Mouse (Mus musculus): Measurements from ENCODE around the gene Spock2. TPM values are rescaled to one million over a fixed set of nuclear protein-coding genes. Genes with fewer than 3 reads are reported as not detected.

Spock2 gene
- polyA plus RNA-seq (2014; fragmentation: Illumina TruSeq; extraction: RNeasy Lipid Tissue Mini Kit (QIAGEN cat#74804); ENCODE audit: insufficient read depth, low read depth, low replicate concordance): 71.4 TPM

DNA sequence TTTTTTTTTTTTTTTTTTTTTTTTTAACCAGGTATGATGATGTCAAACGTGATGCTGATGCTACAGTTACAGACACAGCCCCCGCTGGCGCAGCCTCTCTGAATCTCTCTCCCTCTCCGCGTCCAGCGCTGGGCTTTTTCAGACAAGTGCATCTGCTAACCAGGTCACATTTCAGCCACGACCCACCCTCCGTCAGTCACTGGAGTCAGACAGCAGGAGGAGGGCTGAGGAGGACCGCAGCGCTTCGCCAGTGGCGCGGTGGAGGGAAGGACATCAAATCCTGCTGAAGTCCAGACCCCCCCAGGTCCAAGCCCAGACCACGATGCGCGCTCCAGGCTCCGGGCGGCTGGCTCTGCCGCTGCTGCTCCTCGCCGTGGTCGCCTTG, at the start of gene Spock2:
Gene Spock2, plus strand, starts transcription at position 74 of the 385 bp plus-strand sequence.

Other genes with a start within 250 kb of the Spock2 start
- gene Dnajb12, start 226.7 kb upstream of the Spock2 start, polyA plus RNA-seq (2014; fragmentation: Illumina TruSeq; extraction: RNeasy Lipid Tissue Mini Kit (QIAGEN cat#74804); ENCODE audit: insufficient read depth, low read depth, low replicate concordance): 17.6 TPM
- gene Ddit4, start 154.4 kb upstream of the Spock2 start, polyA plus RNA-seq (2014; fragmentation: Illumina TruSeq; extraction: RNeasy Lipid Tissue Mini Kit (QIAGEN cat#74804); ENCODE audit: insufficient read depth, low read depth, low replicate concordance): 24.8 TPM
- gene Ascc1, start 103.4 kb upstream of the Spock2 start, polyA plus RNA-seq (2014; fragmentation: Illumina TruSeq; extraction: RNeasy Lipid Tissue Mini Kit (QIAGEN cat#74804); ENCODE audit: insufficient read depth, low read depth, low replicate concordance): 40.3 TPM
- 63.3 TPM for gene Anapc16, start 103.1 kb upstream of the Spock2 start, polyA plus RNA-seq (2014; fragmentation: Illumina TruSeq; extraction: RNeasy Lipid Tissue Mini Kit (QIAGEN cat#74804); ENCODE audit: insufficient read depth, low read depth, low replicate concordance)
- 4.2 TPM for gene Chst3, start 113.0 kb downstream of the Spock2 start, polyA plus RNA-seq (2014; fragmentation: Illumina TruSeq; extraction: RNeasy Lipid Tissue Mini Kit (QIAGEN cat#74804); ENCODE audit: insufficient read depth, low read depth, low replicate concordance)
- gene Psap, start 171.4 kb downstream of the Spock2 start, polyA plus RNA-seq (2014; fragmentation: Illumina TruSeq; extraction: RNeasy Lipid Tissue Mini Kit (QIAGEN cat#74804); ENCODE audit: insufficient read depth, low read depth, low replicate concordance): 592 TPM
- 34.5 TPM for gene Vsir, start 240.6 kb downstream of the Spock2 start, polyA plus RNA-seq (2014; fragmentation: Illumina TruSeq; extraction: RNeasy Lipid Tissue Mini Kit (QIAGEN cat#74804); ENCODE audit: insufficient read depth, low read depth, low replicate concordance)

All from lung, adult 10 weeks (tissue).